Mouse (Mus musculus) stomach, postnatal 0 days (tissue): ENCODE results near the gene Mpg.

Experiments used
- CTCF ChIP-seq: IDR thresholded peaks from 2 replicates; pipeline ENCODE4 v1.5.1; 2016; ENCODE audit warnings: antibody characterized with exemption, low read depth, mild to moderate bottlenecking, moderate library complexity
- EP300 ChIP-seq: optimal IDR thresholded peaks from 2 replicates; pipeline ENCODE3; 2016; ENCODE audit warnings: antibody characterized with exemption

GRCm38 (mm10) chr11:32232848-32233247 lies 6.5 kb downstream of the Mpg start:
- TF ChIP-seq EP300 (no peak), CTCF (no peak)
